Mouse (Mus musculus): ENCODE data around the gene Rgs1.

- no peak for TF ChIP-seq CTCF (IDR thresholded peaks at IDR 0.05; ENCODE audit: low read depth)
- no peak for TF ChIP-seq EP300 (IDR thresholded peaks at IDR 0.05; ENCODE audit: low read depth)
Measured at GRCm38 (mm10) chr1:144258779-144259178, 9.7 kb upstream of the Rgs1 start.

Measured in heart, postnatal 0 days (tissue).